Comparison of ENCODE assay signal across 8 mouse cellular contexts in genomic region chr2:32534733-32535471, GRCm38 (mm10). TPM values are rescaled to one million over a fixed set of nuclear protein-coding genes. Genes with fewer than 3 reads are reported as not detected.
DNase-seq lines count a peak whose midpoint lies in the region; ATAC-seq and TF ChIP-seq lines count a peak whose summit lies in the region.

Fam102a (plus strand) TSS chr2:32535332.

- peaks cover 28% of the 10 kb centered on the region for H3K4me1 ChIP-seq in brown adipose tissue, adult 24 weeks (ENCODE audit: control insufficient read depth, insufficient read depth, insufficient read length, low read length)
- peaks cover 36 to 45% of the 10 kb centered on the region in 2 experiments for H3K4me1 ChIP-seq in heart, embryonic 14.5 days (ENCODE audit: control insufficient read depth in 2 of 2, insufficient read depth in 2 of 2, low read length in 2 of 2)
- peaks cover 0 to 11% of the 10 kb centered on the region in 2 experiments; a peak in 3 of 4 replicates for H3K4me1 ChIP-seq in liver, embryonic 14.5 days (replicated peaks; ENCODE audit: control insufficient read depth in 2 of 2, insufficient read depth in 2 of 2, low read length in 1 of 2)
- peaks cover 47% of the 10 kb centered on the region for H3K4me1 ChIP-seq in neural tube, embryonic 11.5 days (ENCODE audit: control insufficient read depth, insufficient read depth, low read length)
- H3K4me1 ChIP-seq in stomach, postnatal 0 days (replicated peaks; ENCODE audit: control insufficient read depth, insufficient read depth) = peaks cover 11% of the 10 kb centered on the region; the same call in 1 of the 2 replicates

- TF ChIP-seq CTCF in liver, embryonic 14.5 days (IDR thresholded peaks at IDR 0.05; ENCODE audit: low read depth) = no peak
- 0 out of 2 replicates have a peak, but pooled peaks have one; percentile 1 for TF ChIP-seq CTCF in stomach, postnatal 0 days (IDR thresholded peaks at IDR 0.05; ENCODE audit: low read depth)

- DNase-seq in CD4-positive, CD25-positive, alpha-beta regulatory T cell, adult 2 months (ENCODE audit: low read depth, low spot score) = peak; percentile 99
- DNase-seq in fibroblast of lung, adult 2 months (ENCODE audit: low read depth) = peak; percentile 82
- peak; percentile 99 to 100 for DNase-seq in kidney, postnatal 25 days
- peak; percentile 86 for DNase-seq in liver, embryonic 14.5 days (ENCODE audit: low read depth in 3 of 3, low spot score in 3 of 3)
- peak; percentile 99 for DNase-seq in neural tube, embryonic 11.5 days (ENCODE audit: low spot score)
- peak; percentile 99 for DNase-seq in stomach, postnatal 0 days (ENCODE audit: low spot score)

- TF ChIP-seq EP300 in liver, embryonic 14.5 days (IDR thresholded peaks at IDR 0.05; ENCODE audit: low read depth) = no peak
- no peak for TF ChIP-seq EP300 in stomach, postnatal 0 days (optimal IDR thresholded peaks at IDR 0.05)

- ATAC-seq in heart, embryonic 14.5 days (ENCODE audit: insufficient number of reproducible peaks, insufficient read depth, low FRiP score, low read depth) = peak; percentile 96
- peak; percentile 93 for ATAC-seq in liver, embryonic 14.5 days (ENCODE audit: insufficient read depth)
- peak; percentile 92 for ATAC-seq in neural tube, embryonic 11.5 days (ENCODE audit: insufficient read depth, low FRiP score, low TSS enrichment)
- peak; percentile 90 for ATAC-seq in stomach, postnatal 0 days (ENCODE audit: low FRiP score, low TSS enrichment)

- peak within 1 kb of the TSS; percentile 75 for H3K27ac ChIP-seq in brown adipose tissue, adult 24 weeks (replicated peaks; ENCODE audit: low read depth, low read length)
- H3K27ac ChIP-seq in heart, embryonic 14.5 days (replicated peaks in 1 of 2; ENCODE audit: control insufficient read depth in 1 of 2, insufficient read depth in 1 of 2, low read depth in 2 of 2, low read length in 2 of 2) = peak within 1 kb of the TSS; percentile 88 to 94
- H3K27ac ChIP-seq in liver, embryonic 14.5 days = no peak within 1 kb of the TSS
- H3K27ac ChIP-seq in neural tube, embryonic 11.5 days (ENCODE audit: low read depth, low read length) = peak within 1 kb of the TSS; percentile 86
- peak within 1 kb of the TSS; percentile 99 for H3K27ac ChIP-seq in stomach, postnatal 0 days (replicated peaks)

- H3K36me3 ChIP-seq in heart, embryonic 14.5 days (ENCODE audit: control insufficient read depth, insufficient read depth, low read length) = no peaks in the 10 kb centered on the region
- H3K36me3 ChIP-seq in liver, embryonic 14.5 days (replicated peaks; ENCODE audit: control insufficient read depth, insufficient read depth, low read depth) = no peaks in the 10 kb centered on the region
- H3K36me3 ChIP-seq in neural tube, embryonic 11.5 days (ENCODE audit: control insufficient read depth, insufficient read depth, low read length) = no peaks in the 10 kb centered on the region
- no peaks in the 10 kb centered on the region for H3K36me3 ChIP-seq in stomach, postnatal 0 days (ENCODE audit: control insufficient read depth, insufficient read depth, low read length)

- H3K4me2 ChIP-seq in heart, embryonic 14.5 days (ENCODE audit: low read length) = peak within 1 kb of the TSS; percentile 80
- peak within 1 kb of the TSS; percentile 96 for H3K4me2 ChIP-seq in liver, embryonic 14.5 days (ENCODE audit: low read depth)
- peak within 1 kb of the TSS; percentile 84 for H3K4me2 ChIP-seq in neural tube, embryonic 11.5 days (ENCODE audit: low read depth)
- H3K4me2 ChIP-seq in stomach, postnatal 0 days (replicated peaks; ENCODE audit: low read depth) = peak within 1 kb of the TSS; percentile 60

- H3K9me3 ChIP-seq in heart, embryonic 14.5 days (ENCODE audit: control insufficient read depth, low read length) = no peaks in the 10 kb centered on the region
- no peaks in the 10 kb centered on the region for H3K9me3 ChIP-seq in liver, embryonic 14.5 days (ENCODE audit: control insufficient read depth, low read length)
- H3K9me3 ChIP-seq in neural tube, embryonic 11.5 days (ENCODE audit: control insufficient read depth, low read length) = no peaks in the 10 kb centered on the region
- H3K9me3 ChIP-seq in stomach, postnatal 0 days (ENCODE audit: control insufficient read depth, low read length) = no peaks in the 10 kb centered on the region

- peak within 1 kb of the TSS; percentile 87 for H3K9ac ChIP-seq in heart, embryonic 14.5 days (ENCODE audit: low read length)
- H3K9ac ChIP-seq in liver, embryonic 14.5 days (replicated peaks) = peak within 1 kb of the TSS; percentile 59
- peak within 1 kb of the TSS; percentile 86 for H3K9ac ChIP-seq in neural tube, embryonic 11.5 days (ENCODE audit: low read length)
- H3K9ac ChIP-seq in stomach, postnatal 0 days (ENCODE audit: low read length) = peak within 1 kb of the TSS; percentile 93

- H3K27me3 ChIP-seq in heart, embryonic 14.5 days (ENCODE audit: control insufficient read depth, insufficient read depth, low read length) = no peaks in the 10 kb centered on the region
- peaks cover 36% of the 10 kb centered on the region for H3K27me3 ChIP-seq in liver, embryonic 14.5 days (ENCODE audit: control insufficient read depth, insufficient read depth, low read length)
- no peaks in the 10 kb centered on the region for H3K27me3 ChIP-seq in neural tube, embryonic 11.5 days (ENCODE audit: control insufficient read depth, insufficient read depth, low read length)
- H3K27me3 ChIP-seq in stomach, postnatal 0 days (ENCODE audit: control insufficient read depth, insufficient read depth, low read length) = no peaks in the 10 kb centered on the region

- under 1% methylated on average over 66 of the region's 67 CpGs for WGBS in heart, embryonic 14.5 days
- WGBS in liver, embryonic 14.5 days (ENCODE audit: insufficient replicate concordance) = under 1% methylated on average over 67 of the region's 67 CpGs
- WGBS in neural tube, embryonic 11.5 days = under 1% methylated on average over 61 of the region's 67 CpGs
- WGBS in stomach, postnatal 0 days = under 1% methylated on average over 60 of the region's 67 CpGs

- peak within 1 kb of the TSS; percentile 87 for H3K4me3 ChIP-seq in brown adipose tissue, adult 24 weeks (ENCODE audit: insufficient read depth, low read depth, low read length)
- peak within 1 kb of the TSS; percentile 63 to 80 for H3K4me3 ChIP-seq in heart, embryonic 14.5 days (ENCODE audit: control insufficient read depth in 1 of 2, insufficient read depth in 1 of 2, low read depth in 1 of 2, low read length in 2 of 2)
- peak within 1 kb of the TSS; percentile 66 to 72 for H3K4me3 ChIP-seq in liver, embryonic 14.5 days (ENCODE audit: insufficient read depth in 1 of 2, low read depth in 2 of 2, low read length in 2 of 2)
- peak within 1 kb of the TSS; percentile 86 for H3K4me3 ChIP-seq in neural tube, embryonic 11.5 days (ENCODE audit: low read depth, low read length)
- H3K4me3 ChIP-seq in stomach, postnatal 0 days (ENCODE audit: low read depth, low read length) = peak within 1 kb of the TSS; percentile 80

RNA-seq across cellular contexts. Expression of gene Fam102a, which starts in this region (rescaled TPM):
- 6.3 and 15.4 TPM in 2 replicates for polyA plus RNA-seq in brown adipose tissue, adult 24 weeks (2012; ENCODE audit: insufficient read depth, insufficient read length, missing spikeins)
- 5.8 and 6.3 TPM in 2 replicates for polyA plus RNA-seq in heart, embryonic 14.5 days (2014; fragmentation: Nextera tagmentation; extraction: Ambion mirVana)
- polyA plus RNA-seq in liver, embryonic 14.5 days (2012; rRNA removed) = 0.88 and 1.0 TPM in 2 replicates
- 0.91 and 1.1 TPM in 2 replicates for polyA plus RNA-seq in liver, embryonic 14.5 days (2014; fragmentation: Nextera tagmentation; extraction: Ambion mirVana)
- polyA plus RNA-seq in neural tube, embryonic 11.5 days (2014; fragmentation: Nextera tagmentation; extraction: Ambion mirVana) = 13.1 and 13.2 TPM in 2 replicates
- 16.6 and 20.2 TPM in 2 replicates for polyA plus RNA-seq in stomach, postnatal 0 days (2015; fragmentation: Nextera tagmentation; extraction: Ambion mirVana)
